Mouse (Mus musculus) small intestine, adult 2 months (tissue): ENCODE data around the gene Trappc11.

Experiments used
- CTCF ChIP-seq: fragments of 200-500 bp; IDR thresholded peaks from 2 replicates; pipeline ENCODE4 v1.5.1; 2012; ENCODE audit warnings: low read depth, mild to moderate bottlenecking, control low read depth, inconsistent platforms, low read length, moderate library complexity, mixed read lengths; ENCODE audit not compliant: insufficient replicate concordance, insufficient read length; ENCODE audit errors: extremely low read depth
- POLR2A ChIP-seq: fragments of 200-500 bp; IDR thresholded peaks from 2 replicates; pipeline ENCODE4 v1.6.1; 2012; ENCODE audit warnings: low read depth, mild to moderate bottlenecking, control low read depth, inconsistent platforms, low read length, moderate library complexity

GRCm38 (mm10) chr8:47528094-47528493 lies 5.2 kb downstream of the Trappc11 start:
- TF ChIP-seq POLR2A (no peak), CTCF (no peak)
